Mouse (Mus musculus) urinary bladder, postnatal 25 days (tissue): ENCODE results near the gene AC140267.1.

Experiments used
- DNase-seq: peaks from one replicate; pipeline ENCODE4 v3.0.0; 2022; ENCODE audit warnings: low spot score

AC140267.1 gene

GRCm38 (mm10) chr15:80263610-80264575 lies 28.3 kb downstream of the AC140267.1 start, which contains the start of gene Rps19bp1:
Rps19bp1 (minus strand) TSS chr15:80264315.
- peak; percentile 83 for DNase-seq

GRCm38 (mm10) chr15:80266281-80266680 lies 30.6 kb downstream of the AC140267.1 start:
- peak; percentile 57 for DNase-seq

DNA sequence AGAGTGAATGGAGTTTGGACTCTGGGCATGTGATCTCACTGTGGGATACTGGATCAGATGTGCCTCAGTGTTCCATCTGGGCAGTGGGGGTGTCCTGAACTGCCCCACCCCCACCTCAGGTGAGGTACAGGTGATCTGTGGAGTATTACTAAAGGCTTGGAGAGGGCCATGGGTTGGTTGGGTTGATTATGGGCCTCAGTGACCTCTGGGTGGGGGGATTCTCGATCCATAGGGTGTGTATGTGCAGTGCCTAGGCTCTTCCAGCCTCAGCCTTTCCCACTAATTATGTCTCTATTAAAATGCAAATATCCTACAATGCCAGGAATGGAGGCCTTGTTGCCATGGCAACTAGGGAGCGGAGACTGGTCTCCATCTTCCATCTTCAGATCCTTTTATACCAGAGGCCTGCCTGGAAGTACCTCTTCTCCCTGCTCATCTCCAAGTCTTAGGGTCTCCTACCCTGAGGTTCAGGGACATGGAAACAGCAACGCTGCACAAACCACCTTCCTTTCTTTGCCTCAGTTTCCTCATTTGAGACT lies 36.3 kb downstream of the AC140267.1 start:
- no peak for DNase-seq

- no peak for DNase-seq
Observed at GRCm38 (mm10) chr15:80277107-80277506, 41.5 kb downstream of the AC140267.1 start.

DNA sequence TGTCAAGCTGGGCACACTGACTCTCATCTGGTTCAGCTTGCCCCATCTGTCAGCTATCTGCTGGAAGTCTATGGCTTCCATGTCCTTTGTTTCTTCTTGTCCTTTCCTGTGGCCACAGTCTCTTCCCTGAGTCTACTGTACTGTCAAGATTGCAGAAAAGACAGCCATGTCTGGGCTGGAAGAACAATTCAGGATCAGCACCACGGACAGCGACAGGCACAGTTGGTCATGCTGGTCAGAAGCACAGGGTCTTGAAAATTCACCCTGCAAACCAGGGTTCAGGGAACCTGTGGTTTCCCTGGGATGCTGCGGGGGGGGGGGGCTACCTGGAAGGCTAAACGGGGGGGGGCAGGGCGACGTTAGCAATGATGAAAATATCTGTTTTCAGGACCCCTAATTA lies 42.0 kb downstream of the AC140267.1 start:
- DNase-seq: peak; percentile 62

GRCm38 (mm10) chr15:80278121-80278759 lies 42.6 kb downstream of the AC140267.1 start:
- no peak for DNase-seq

DNA sequence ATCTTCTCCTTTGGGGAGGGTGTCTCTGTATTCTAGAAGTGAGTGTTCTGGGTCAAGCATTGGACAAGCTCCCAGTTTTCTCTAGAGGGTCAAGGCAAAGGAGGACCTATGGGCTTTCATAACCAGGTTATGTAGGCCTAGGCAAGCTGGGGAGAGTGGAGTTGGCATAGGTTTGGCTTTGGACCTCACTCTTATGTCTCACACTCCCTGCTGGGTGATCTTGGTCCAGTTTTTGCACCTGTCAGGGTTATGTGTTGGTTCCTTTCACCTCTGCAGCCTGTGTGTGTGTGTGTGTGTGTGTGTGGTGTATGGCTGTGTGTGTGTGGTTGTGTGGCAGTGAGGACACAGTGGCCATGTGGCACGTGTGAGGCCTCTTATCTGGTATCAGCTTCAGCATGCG lies 43.4 kb downstream of the AC140267.1 start:
- DNase-seq: no peak

- DNase-seq: no peak
Observed at GRCm38 (mm10) chr15:80280646-80281045, 45.0 kb downstream of the AC140267.1 start.
